In the genomic region with DNA sequence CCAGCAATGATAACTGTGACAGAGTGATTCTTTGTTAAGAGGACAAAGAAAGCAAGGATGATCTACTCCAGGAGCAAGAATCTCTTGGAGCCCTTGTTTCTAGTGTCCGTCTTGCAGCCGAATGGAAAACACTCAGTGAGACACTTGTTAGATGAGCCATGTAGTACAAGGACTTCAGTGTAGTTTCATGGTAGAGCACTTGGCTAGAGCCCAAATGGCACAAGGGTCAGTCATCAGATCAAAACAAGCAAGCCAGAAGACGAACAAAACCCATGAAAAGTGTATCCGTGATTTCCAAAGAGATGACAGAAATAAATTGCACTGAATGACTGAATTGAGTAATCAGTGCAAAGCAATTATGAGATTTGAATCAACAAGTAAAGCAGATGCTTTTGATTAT, we compare ENCODE assay signal across 29 mouse cellular contexts. TPM values are rescaled to one million over a fixed set of nuclear protein-coding genes. Genes with fewer than 3 reads are reported as not detected.
"Had no signal": no experiment of that assay in that cellular context is flagged by ENCODE, and none has a peak within 500 bp of the region (broad histone marks: within the 10 kb centered on the region; RNA-seq: fewer than 3 reads in every experiment).

No protein-coding gene starts in this region.

- H3K9ac ChIP-seq: heart, embryonic 12.5 days; hindbrain, embryonic 12.5 days; hindbrain, embryonic 14.5 days; intestine, embryonic 15.5 days; limb, embryonic 13.5 days; limb, embryonic 15.5 days; liver, embryonic 12.5 days; liver, embryonic 14.5 days had no signal

- H3K36me3 ChIP-seq: heart, embryonic 10.5 days; heart, embryonic 12.5 days; hindbrain, embryonic 10.5 days; hindbrain, embryonic 12.5 days; intestine, embryonic 15.5 days; limb, embryonic 13.5 days; limb, embryonic 15.5 days; liver, embryonic 12.5 days had no signal

- ATAC-seq: hindbrain, embryonic 16.5 days; inflammation-experienced regulatory T-cells, adult 6 months; intestine, embryonic 15.5 days; intestine, postnatal 0 days; liver, embryonic 12.5 days had no signal

- H3K4me2 ChIP-seq: heart, embryonic 12.5 days; hindbrain, embryonic 12.5 days; hindbrain, embryonic 14.5 days; intestine, embryonic 15.5 days; limb, embryonic 13.5 days; limb, embryonic 15.5 days; liver, embryonic 12.5 days had no signal

- H3K27me3 ChIP-seq: hindbrain, embryonic 12.5 days; intestine, embryonic 15.5 days; limb, embryonic 13.5 days; limb, embryonic 15.5 days; liver, embryonic 12.5 days had no signal

- H3K9me3 ChIP-seq: heart, embryonic 10.5 days; heart, embryonic 12.5 days; hindbrain, embryonic 10.5 days; hindbrain, embryonic 12.5 days; intestine, embryonic 15.5 days; limb, embryonic 13.5 days; limb, embryonic 15.5 days; liver, embryonic 12.5 days had no signal

- H3K4me3 ChIP-seq: gastrocnemius, adult 2 months; heart, embryonic 10.5 days; heart, embryonic 12.5 days; hindbrain, embryonic 10.5 days; hindbrain, embryonic 12.5 days; intestine, embryonic 15.5 days; layer of hippocampus, adult 2 months; left cerebral cortex, adult 2 months; limb, embryonic 13.5 days; limb, embryonic 15.5 days; liver, embryonic 12.5 days had no signal

- H3K27ac ChIP-seq: gastrocnemius, adult 2 months; heart, embryonic 10.5 days; hindbrain, embryonic 10.5 days; hindbrain, embryonic 12.5 days; hindbrain, embryonic 14.5 days; intestine, embryonic 15.5 days; layer of hippocampus, adult 2 months; left cerebral cortex, adult 2 months; limb, embryonic 13.5 days; limb, embryonic 15.5 days; liver, embryonic 12.5 days; liver, embryonic 14.5 days had no signal

- H3K4me1 ChIP-seq: heart, embryonic 10.5 days; heart, embryonic 12.5 days; hindbrain, embryonic 10.5 days; hindbrain, embryonic 12.5 days; intestine, embryonic 15.5 days; liver, embryonic 12.5 days had no signal

- DNase-seq: gastrocnemius, adult 2 months; gastrocnemius, postnatal 10 days; gastrocnemius, postnatal 25 days; heart, adult 18-20 months; heart, postnatal 10 days; heart, postnatal 4 days; kidney, adult 18-20 months; kidney, adult 8-10 months; kidney, postnatal 10 days; kidney, postnatal 25 days; kidney, postnatal 4 days; left cerebral cortex, postnatal 4 days had no signal

RNA-seq across cellular contexts. Expression of gene Dlx5, which starts 48.9 kb away (rescaled TPM):
- total RNA-seq: gastrocnemius, adult 2 months; gastrocnemius, postnatal 25 days; granulocyte monocyte progenitor cell, adult 5-6 weeks; liver, adult 2 months had no signal
- polyA plus RNA-seq: hindbrain, embryonic 14.5 days; hindbrain, embryonic 16.5 days; inflammation-experienced regulatory T-cells, adult 6 months; liver, adult 2 months; liver, embryonic 12.5 days; liver, embryonic 14.5 days had no signal
